Mouse (Mus musculus): ENCODE data around the gene 4930402F06Rik.

4930402F06Rik gene

GRCm38 (mm10) chr2:35337419-35337818 is 59.6 kb downstream of the 4930402F06Rik start:
- no peak for DNase-seq

GRCm38 (mm10) chr2:35336388-35337280 is 60.3 kb downstream of the 4930402F06Rik start, which contains the start of gene Stom:
TSS of gene Stom (minus strand) at chr2:35336976.
- DNase-seq, result peak; percentile 99

GRCm38 (mm10) chr2:35335620-35336019 is 61.4 kb downstream of the 4930402F06Rik start:
- no peak for DNase-seq

- DNase-seq, result no peak
These were observed 63.3 kb downstream of the 4930402F06Rik start for GRCm38 (mm10) chr2:35333670-35334069.

GRCm38 (mm10) chr2:35331205-35331604 is 65.8 kb downstream of the 4930402F06Rik start:
- DNase-seq, result no peak

GRCm38 (mm10) chr2:35329061-35329460 is 67.9 kb downstream of the 4930402F06Rik start:
- no peak for DNase-seq

GRCm38 (mm10) chr2:35328064-35328792 is 68.7 kb downstream of the 4930402F06Rik start:
- peak; percentile 77 for DNase-seq

GRCm38 (mm10) chr2:35327583-35327982 is 69.4 kb downstream of the 4930402F06Rik start:
- no peak for DNase-seq

- DNase-seq, result no peak
These were observed 70.0 kb downstream of the 4930402F06Rik start for GRCm38 (mm10) chr2:35326931-35327330.

GRCm38 (mm10) chr2:35325930-35326329 is 71.0 kb downstream of the 4930402F06Rik start:
- DNase-seq, result no peak

All from cerebellum, adult 8-10 months (tissue).